Mouse (Mus musculus): ENCODE measurements at regions not wholly inside any gene's neighbourhood (a gene's known extent, or its start where the extent isn't known, plus 50 kb on each side); places are given as distances from the start of the nearest gene placed in this dataset.

DNA sequence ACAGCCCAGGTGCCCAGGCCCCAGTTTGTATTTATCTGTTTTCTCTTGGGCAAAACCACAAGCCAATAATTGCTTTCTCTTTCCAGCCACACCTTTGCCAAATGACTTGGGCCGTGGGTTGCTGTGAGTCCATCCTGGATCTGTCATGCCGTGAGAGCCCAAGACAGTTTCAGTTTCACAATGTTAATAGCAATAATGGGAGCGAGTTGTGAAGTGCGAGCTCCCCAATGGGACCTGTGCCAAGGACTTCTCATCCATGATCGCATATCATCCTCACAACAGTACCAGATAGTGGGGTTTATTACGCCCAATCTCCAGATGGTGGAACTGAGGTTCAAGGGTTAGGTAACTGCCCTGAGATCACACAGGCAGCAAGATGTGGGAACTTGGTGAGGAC is 142.2 kb downstream of the Gm10260 start:
- TF ChIP-seq POLR2A (IDR thresholded peaks at IDR 0.05; ENCODE audit: extremely low read depth, insufficient read depth, low read length) (no peak), CTCF (IDR thresholded peaks at IDR 0.05; ENCODE audit: low read depth, low read length) (no peak)

Data from liver, adult 2 months (tissue).